Mouse (Mus musculus) liver, embryonic 15.5 days (tissue): ENCODE measurements around the gene Snrnp70. TPM values are rescaled to one million over a fixed set of nuclear protein-coding genes. Genes with fewer than 3 reads are reported as not detected.

Experiments used
- ATAC-seq: fragments of 200-750 bp; cut with Nextera tagmentation; 2 replicates; pipeline ENCODE4 v1.8.0; 2017; ENCODE audit warnings: moderate number of reproducible peaks, mild to moderate bottlenecking, moderate library complexity; ENCODE audit not compliant: insufficient read depth
- H3K27ac ChIP-seq: fragments of 300-500 bp; sonication (generic); replicated peaks from 2 replicates; pipeline ENCODE4 v1.5.1; 2015; ENCODE audit warnings: mild to moderate bottlenecking, inconsistent platforms
- H3K27me3 ChIP-seq: fragments of 300-500 bp; sonication (generic); 2 replicates; pipeline ENCODE4 v1.6.1; 2015; ENCODE audit warnings: mild to moderate bottlenecking, inconsistent platforms
- H3K36me3 ChIP-seq: fragments of 300-500 bp; sonication (generic); replicated peaks from 2 replicates; pipeline ENCODE4 v1.6.1; 2015; ENCODE audit warnings: moderate library complexity, mild to moderate bottlenecking, inconsistent platforms
- H3K4me1 ChIP-seq: fragments of 300-500 bp; sonication (generic); replicated peaks from 2 replicates; pipeline ENCODE4 v1.6.1; 2015; ENCODE audit warnings: inconsistent platforms
- H3K4me2 ChIP-seq: fragments of 300-500 bp; sonication (generic); 2 replicates; pipeline ENCODE4 v1.6.1; 2015; ENCODE audit warnings: moderate library complexity, mild to moderate bottlenecking, inconsistent platforms
- H3K4me3 ChIP-seq: fragments of 300-500 bp; sonication (generic); replicated peaks from 2 replicates; pipeline ENCODE4 v1.5.1; 2015; ENCODE audit warnings: mild to moderate bottlenecking, inconsistent platforms
- H3K9ac ChIP-seq: fragments of 300-500 bp; sonication (generic); 2 replicates; pipeline ENCODE4 v1.6.1; 2015; ENCODE audit warnings: moderate library complexity, mild to moderate bottlenecking, inconsistent platforms
- H3K9me3 ChIP-seq: fragments of 300-500 bp; sonication (generic); replicated peaks from 2 replicates; pipeline ENCODE4 v1.6.1; 2016; ENCODE audit warnings: inconsistent platforms
- WGBS: fragments of 180-500 bp; shearing (Covaris S2); methylation state at CpG from one replicate; pipeline ENCODE4 v1.1.7; 2015; ENCODE audit warnings: mixed read lengths; ENCODE audit not compliant: insufficient replicate concordance; 5-methylcytosine and 5-hydroxymethylcytosine counted together
- polyA plus RNA-seq: library from polyadenylated mRNA; unstranded; fragments of >200 nt; fragmentation: Nextera tagmentation; extraction: Ambion mirVana; gene quantifications from 2 replicates; pipeline ENCODE4 v1.2.1, GENCODE M21; 2015

The Snrnp70 gene
- polyA plus RNA-seq, 1 experiment from 2014 or later = 77.8 TPM

GRCm38 (mm10) chr7:45332685-45333425 lies 62.7 kb downstream of the Snrnp70 start:
- Histone ChIP-seq H3K36me3 (no peaks in the 10 kb centered on the region), H3K27me3 (peaks cover 68% of the 10 kb centered on the region), H3K4me1 (peaks cover 17% of the 10 kb centered on the region), H3K27ac (no peak overlapping the region), H3K4me2 (peak overlapping the region; percentile 74), H3K9me3 (no peaks in the 10 kb centered on the region), H3K9ac (0 out of 2 replicates have a peak overlapping the region, but pooled peaks have one; percentile 27), H3K4me3 (peak overlapping the region; percentile 56)
- WGBS = 4% methylated on average over 22 of the region's 22 CpGs
- peak; percentile 23; the same call in 1 of the 2 replicates for ATAC-seq

- Histone ChIP-seq H3K36me3 (no peaks in the 10 kb centered on the region), H3K27me3 (peaks cover 56% of the 10 kb centered on the region), H3K9ac (no peak overlapping the region), H3K4me2 (no peak overlapping the region), H3K9me3 (no peaks in the 10 kb centered on the region), H3K27ac (no peak overlapping the region), H3K4me3 (no peak overlapping the region), H3K4me1 (peaks cover 14% of the 10 kb centered on the region)
- no peak for ATAC-seq
- WGBS = 62% methylated on average over 6 of the region's 6 CpGs
Measured at GRCm38 (mm10) chr7:45331502-45331901, 64.0 kb downstream of the Snrnp70 start.

- H3K9ac ChIP-seq = no peak overlapping the region
- H3K4me3 ChIP-seq = no peak overlapping the region
- peaks cover 14% of the 10 kb centered on the region for H3K4me1 ChIP-seq
- H3K27me3 ChIP-seq = peaks cover 31% of the 10 kb centered on the region
- WGBS = 68% methylated on average over 13 of the region's 13 CpGs
- H3K27ac ChIP-seq = no peak overlapping the region
- no peak for ATAC-seq
- H3K4me2 ChIP-seq = no peak overlapping the region
- H3K9me3 ChIP-seq = no peaks in the 10 kb centered on the region
- H3K36me3 ChIP-seq = no peaks in the 10 kb centered on the region
Measured at GRCm38 (mm10) chr7:45328841-45329475, 66.6 kb downstream of the Snrnp70 start.

Other genes with a start within 250 kb of the Snrnp70 start
- 42.2 and 46.8 TPM in 2 replicates for gene Pih1d1, start 241.4 kb downstream of the Snrnp70 start, polyA plus RNA-seq
- gene Aldh16a1, start 241.2 kb downstream of the Snrnp70 start, polyA plus RNA-seq = 31.4 and 32.6 TPM in 2 replicates
- not detected in 2 replicates for gene Slc17a7, start 231.8 kb downstream of the Snrnp70 start, polyA plus RNA-seq
- not detected in 2 replicates for gene Gfy, start 216.2 kb downstream of the Snrnp70 start, polyA plus RNA-seq
- gene Pth2, start 214.7 kb downstream of the Snrnp70 start, polyA plus RNA-seq = not detected in 2 replicates
- 0.07 and 0.13 TPM in 2 replicates for gene Ccdc155, start 190.8 kb downstream of the Snrnp70 start, polyA plus RNA-seq
- gene Dkkl1, start 183.6 kb downstream of the Snrnp70 start, polyA plus RNA-seq = 2.0 and 2.4 TPM in 2 replicates
- 6.6 and 7.0 TPM in 2 replicates for gene Tead2, start 180.0 kb downstream of the Snrnp70 start, polyA plus RNA-seq
- gene Cd37, start 156.6 kb downstream of the Snrnp70 start, polyA plus RNA-seq = 15.1 and 16.7 TPM in 2 replicates
- not detected in 2 replicates for gene Slc6a16, start 154.7 kb downstream of the Snrnp70 start, polyA plus RNA-seq
- not detected in 2 replicates for gene Slc6a21, start 118.2 kb downstream of the Snrnp70 start, polyA plus RNA-seq
- gene Trpm4, start 62.0 kb downstream of the Snrnp70 start, polyA plus RNA-seq = 1.3 and 1.5 TPM in 2 replicates
- gene Hrc, start 60.5 kb downstream of the Snrnp70 start, polyA plus RNA-seq = 0.31 and 0.54 TPM in 2 replicates
- 0.09 and 0.14 TPM in 2 replicates for gene Ppfia3, start 28.7 kb downstream of the Snrnp70 start, polyA plus RNA-seq
- not detected in 2 replicates for gene Lin7b, start 25.2 kb downstream of the Snrnp70 start, polyA plus RNA-seq
- not detected in 2 replicates for gene Kcna7, start 9.9 kb upstream of the Snrnp70 start, polyA plus RNA-seq
- gene Ntf5, start 18.0 kb upstream of the Snrnp70 start, polyA plus RNA-seq = 0.22 and 0.24 TPM in 2 replicates
- gene Lhb, start 25.1 kb upstream of the Snrnp70 start, polyA plus RNA-seq = not detected in 2 replicates
- gene Gys1, start 39.1 kb upstream of the Snrnp70 start, polyA plus RNA-seq = 6.8 and 7.7 TPM in 2 replicates
- gene Ruvbl2, start 42.4 kb upstream of the Snrnp70 start, polyA plus RNA-seq = 67.1 and 74.2 TPM in 2 replicates
- gene Ftl1, start 64.1 kb upstream of the Snrnp70 start, polyA plus RNA-seq = 6,104 and 6,562 TPM in 2 replicates
- gene Bax, start 71.2 kb upstream of the Snrnp70 start, polyA plus RNA-seq = 70.3 and 71.4 TPM in 2 replicates
- gene Tulp2, start 86.1 kb upstream of the Snrnp70 start, polyA plus RNA-seq = 0.58 and 0.62 TPM in 2 replicates
- gene Gm45808, start 91.1 kb upstream of the Snrnp70 start, polyA plus RNA-seq = not detected in 2 replicates
- gene Dhdh, start 93.1 kb upstream of the Snrnp70 start, polyA plus RNA-seq = 2.4 and 2.5 TPM in 2 replicates
- gene Nucb1, start 114.7 kb upstream of the Snrnp70 start, polyA plus RNA-seq = 118 and 131 TPM in 2 replicates
- gene Ppp1r15a, start 130.5 kb upstream of the Snrnp70 start, polyA plus RNA-seq = 280 and 325 TPM in 2 replicates
- gene Plekha4, start 130.6 kb upstream of the Snrnp70 start, polyA plus RNA-seq = 0.66 and 0.75 TPM in 2 replicates
- gene Hsd17b14, start 159.2 kb upstream of the Snrnp70 start, polyA plus RNA-seq = 1.9 and 2.2 TPM in 2 replicates
- 46.3 and 48.5 TPM in 2 replicates for gene Bcat2, start 174.4 kb upstream of the Snrnp70 start, polyA plus RNA-seq
- gene Fgf21, start 219.7 kb upstream of the Snrnp70 start, polyA plus RNA-seq = not detected in 2 replicates
- gene Fut1, start 221.5 kb upstream of the Snrnp70 start, polyA plus RNA-seq = not detected in 2 replicates
- gene Izumo1, start 226.1 kb upstream of the Snrnp70 start, polyA plus RNA-seq = 0.06 and 0.10 TPM in 2 replicates
- gene Rasip1, start 231.7 kb upstream of the Snrnp70 start, polyA plus RNA-seq = 2.8 and 3.8 TPM in 2 replicates
- gene Mamstr, start 244.2 kb upstream of the Snrnp70 start, polyA plus RNA-seq = 0.91 and 1.2 TPM in 2 replicates